Mouse (Mus musculus) small intestine, adult 2 months (tissue): ENCODE measurements around the gene Oas2.
"Not testable (repeated sequence)": the region's sequence is repeated elsewhere in the genome, so short reads cannot be mapped to it uniquely, and the experiment has no call there.

Experiments used
- CTCF ChIP-seq: fragments of 200-500 bp; IDR thresholded peaks from 2 replicates; pipeline ENCODE4 v1.5.1; 2012; ENCODE audit warnings: low read depth, mild to moderate bottlenecking, control low read depth, inconsistent platforms, low read length, moderate library complexity, mixed read lengths; ENCODE audit not compliant: insufficient replicate concordance, insufficient read length; ENCODE audit errors: extremely low read depth
- POLR2A ChIP-seq: fragments of 200-500 bp; IDR thresholded peaks from 2 replicates; pipeline ENCODE4 v1.6.1; 2012; ENCODE audit warnings: low read depth, mild to moderate bottlenecking, control low read depth, inconsistent platforms, low read length, moderate library complexity

GRCm38 (mm10) chr5:120798943-120799342, 49.3 kb upstream of the Oas2 start:
- not testable (repeated sequence) for TF ChIP-seq CTCF, POLR2A
